Mouse (Mus musculus) thymus, adult 2 months (tissue): Measurements from ENCODE around the gene Rfwd3.
"Not testable (repeated sequence)": the region's sequence is repeated elsewhere in the genome, so short reads cannot be mapped to it uniquely, and the experiment has no call there.

Experiments
- CTCF ChIP-seq: fragments of 200-500 bp; IDR thresholded peaks from 2 replicates; pipeline ENCODE4 v1.5.1; 2012; ENCODE audit warnings: mild to moderate bottlenecking, control low read depth, low read length, moderate library complexity, borderline replicate concordance; ENCODE audit not compliant: control insufficient read depth, poor library complexity, insufficient read depth; ENCODE audit errors: extremely low read depth
- POLR2A ChIP-seq: fragments of 200-500 bp; IDR thresholded peaks from 2 replicates; pipeline ENCODE4 v1.6.1; 2012; ENCODE audit warnings: mild to moderate bottlenecking, low read length, control low read depth, moderate library complexity; ENCODE audit not compliant: control insufficient read depth, poor library complexity, insufficient read depth; ENCODE audit errors: extremely low read depth

DNA sequence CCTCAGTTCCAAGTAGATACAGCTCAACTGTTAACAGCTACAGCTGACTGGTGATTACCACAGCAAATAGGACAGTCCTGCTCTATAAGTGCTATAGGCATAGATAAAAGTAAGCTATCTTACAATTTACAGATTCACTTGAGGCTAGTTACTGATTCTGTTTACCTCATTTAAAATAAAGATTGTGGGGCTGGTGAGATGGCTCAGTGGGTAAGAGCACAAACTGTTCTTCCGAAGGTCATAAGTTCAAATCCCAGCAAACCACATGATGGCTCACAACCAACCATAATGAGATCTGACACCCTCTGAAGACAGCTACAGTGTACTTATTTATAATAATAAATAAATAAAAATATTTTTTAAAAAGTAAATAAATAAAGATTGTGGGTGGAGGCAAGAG, 53.2 kb downstream of the Rfwd3 start:
- TF ChIP-seq CTCF, POLR2A: not testable (repeated sequence)
